Mouse (Mus musculus) E14TG2a.4 (cell line): ENCODE measurements around the gene Mydgf.

Experiments used
- H3K27me3 ChIP-seq: 2 replicates; pipeline ENCODE4 v1.6.1; 2014; ENCODE audit warnings: low read length, control low read depth; ENCODE audit not compliant: insufficient read depth
- H3K36me3 ChIP-seq: 2 replicates; pipeline ENCODE4 v1.6.1; 2014; ENCODE audit warnings: low read length, control low read depth; ENCODE audit not compliant: insufficient read depth
- H3K4me1 ChIP-seq: replicated peaks from 2 replicates; pipeline ENCODE4 v1.6.1; 2014; ENCODE audit warnings: low read depth, low read length, control low read depth
- H3K4me3 ChIP-seq: replicated peaks from 2 replicates; pipeline ENCODE4 v1.5.1; 2014; ENCODE audit warnings: mild to moderate bottlenecking, low read length
- H3K9me3 ChIP-seq: 2 replicates; pipeline ENCODE4 v1.6.1; 2014; ENCODE audit warnings: low read length, control low read depth
- CTCF ChIP-seq: conservative IDR thresholded peaks from 2 replicates; pipeline ENCODE4 v1.5.1; 2014; ENCODE audit warnings: low read length
- NANOG ChIP-seq: IDR thresholded peaks from 2 replicates; pipeline ENCODE4 v1.6.1; 2014; ENCODE audit warnings: borderline replicate concordance, low read length, mixed read lengths
- POU5F1 ChIP-seq: IDR thresholded peaks from 2 replicates; pipeline ENCODE4 v1.6.1; 2014; ENCODE audit warnings: low read length, borderline replicate concordance

Mydgf gene

GRCm38 (mm10) chr17:56131814-56132213 lies 51.9 kb downstream of the Mydgf start:
- no peaks in the 10 kb centered on the region for H3K36me3 ChIP-seq
- TF ChIP-seq NANOG (no peak), CTCF (peak; percentile 92)
- no peak overlapping the region for H3K4me3 ChIP-seq
- H3K27me3 ChIP-seq = peaks cover 20% of the 10 kb centered on the region
- H3K4me1 ChIP-seq = peaks cover 53% of the 10 kb centered on the region
- H3K9me3 ChIP-seq = no peaks in the 10 kb centered on the region

DNA sequence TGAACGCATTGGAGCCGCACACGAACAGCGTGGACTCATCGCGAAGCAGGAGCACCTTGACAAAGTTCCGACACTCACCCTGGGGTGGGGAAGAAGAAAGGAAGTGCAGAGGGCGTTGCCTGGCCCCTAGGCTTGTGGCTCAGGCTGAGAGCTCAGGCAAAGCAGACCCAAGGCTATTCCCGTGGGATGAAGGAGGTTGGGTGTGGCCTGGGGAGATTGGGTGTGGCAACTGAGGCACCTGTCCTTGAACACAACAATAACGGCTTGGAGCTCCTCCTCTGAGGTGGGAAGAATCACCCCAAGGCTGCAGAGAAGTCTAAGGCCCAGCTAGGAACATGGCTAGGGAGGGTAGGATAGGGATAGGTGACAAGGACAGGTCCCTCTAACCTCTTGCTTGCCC lies 52.6 kb downstream of the Mydgf start:
- no peak for TF ChIP-seq POU5F1
- TF ChIP-seq CTCF = no peak
- no peak for TF ChIP-seq NANOG
- Histone ChIP-seq H3K4me3 (peak overlapping the region; percentile 5; the same call in 1 of the 2 replicates), H3K27me3 (peaks cover 26% of the 10 kb centered on the region), H3K4me1 (peaks cover 56% of the 10 kb centered on the region), H3K36me3 (no peaks in the 10 kb centered on the region), H3K9me3 (no peaks in the 10 kb centered on the region)

- H3K4me3 ChIP-seq = no peak overlapping the region
- peaks cover 42% of the 10 kb centered on the region for H3K27me3 ChIP-seq
- H3K9me3 ChIP-seq = no peaks in the 10 kb centered on the region
- H3K4me1 ChIP-seq = peaks cover 46% of the 10 kb centered on the region
- TF ChIP-seq NANOG (no peak), CTCF (no peak), POU5F1 (no peak)
- no peaks in the 10 kb centered on the region for H3K36me3 ChIP-seq
Measured at GRCm38 (mm10) chr17:56128246-56128645, 55.5 kb downstream of the Mydgf start.

GRCm38 (mm10) chr17:56126175-56126574 lies 57.5 kb downstream of the Mydgf start:
- Histone ChIP-seq H3K27me3 (peaks cover 62% of the 10 kb centered on the region), H3K36me3 (no peaks in the 10 kb centered on the region), H3K9me3 (peaks cover 10% of the 10 kb centered on the region), H3K4me1 (peaks cover 31% of the 10 kb centered on the region), H3K4me3 (no peak overlapping the region)
- TF ChIP-seq CTCF (no peak), NANOG (no peak)
